Mouse (Mus musculus): Measurements from ENCODE around the gene Cacna2d4. TPM values are rescaled to one million over a fixed set of nuclear protein-coding genes. Genes with fewer than 3 reads are reported as not detected.

Cacna2d4 gene
- polyA plus RNA-seq, 1 experiment from 2014 or later = not detected

DNA sequence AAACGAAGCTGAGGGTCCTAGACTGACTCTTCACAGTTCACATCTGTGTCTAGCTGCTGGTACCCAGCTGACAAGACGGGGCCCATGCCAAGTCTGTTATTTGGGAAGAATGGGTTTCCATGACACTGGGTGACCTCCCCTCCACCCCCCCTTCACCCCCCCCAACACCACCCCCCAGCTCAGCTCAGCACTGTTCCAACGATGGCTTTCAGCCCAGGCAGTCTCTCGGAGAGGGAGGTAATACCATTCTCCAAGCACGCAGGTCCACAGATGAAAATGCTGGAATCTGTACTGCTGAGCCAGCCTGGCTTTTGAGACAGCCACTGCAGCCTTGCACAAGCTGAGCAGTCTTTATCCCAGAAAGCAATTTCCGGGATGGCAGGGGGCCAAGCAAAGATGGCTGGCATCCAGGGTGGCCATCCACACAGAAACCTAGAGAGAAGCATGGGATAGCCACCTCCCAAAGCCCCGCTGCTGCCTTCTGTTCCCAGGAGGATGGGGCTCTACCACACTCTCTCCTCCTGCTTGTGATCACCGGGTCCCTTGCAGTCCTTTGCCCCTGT, 1.2 kb downstream of the Cacna2d4 start:
- no peak overlapping the region for H3K9ac ChIP-seq (replicated peaks; ENCODE audit: low read length)
- no peaks in the 10 kb centered on the region for H3K27me3 ChIP-seq (ENCODE audit: insufficient read depth, low read length)
- H3K36me3 ChIP-seq (ENCODE audit: insufficient read depth, low read length) = no peaks in the 10 kb centered on the region
- H3K9me3 ChIP-seq (ENCODE audit: low read length) = no peaks in the 10 kb centered on the region
- no peak overlapping the region for H3K27ac ChIP-seq (ENCODE audit: low read length)
- H3K4me3 ChIP-seq (ENCODE audit: low read length) = no peak overlapping the region
- peaks cover 6% of the 10 kb centered on the region; the same call in 1 of the 2 replicates for H3K4me1 ChIP-seq (ENCODE audit: insufficient read depth, low read length)
- no peak overlapping the region for H3K4me2 ChIP-seq (replicated peaks; ENCODE audit: low read depth, low read length)
- ATAC-seq (ENCODE audit: low FRiP score, low TSS enrichment) = no peak
- 65% methylated on average over 8 of the region's 8 CpGs for WGBS

DNA sequence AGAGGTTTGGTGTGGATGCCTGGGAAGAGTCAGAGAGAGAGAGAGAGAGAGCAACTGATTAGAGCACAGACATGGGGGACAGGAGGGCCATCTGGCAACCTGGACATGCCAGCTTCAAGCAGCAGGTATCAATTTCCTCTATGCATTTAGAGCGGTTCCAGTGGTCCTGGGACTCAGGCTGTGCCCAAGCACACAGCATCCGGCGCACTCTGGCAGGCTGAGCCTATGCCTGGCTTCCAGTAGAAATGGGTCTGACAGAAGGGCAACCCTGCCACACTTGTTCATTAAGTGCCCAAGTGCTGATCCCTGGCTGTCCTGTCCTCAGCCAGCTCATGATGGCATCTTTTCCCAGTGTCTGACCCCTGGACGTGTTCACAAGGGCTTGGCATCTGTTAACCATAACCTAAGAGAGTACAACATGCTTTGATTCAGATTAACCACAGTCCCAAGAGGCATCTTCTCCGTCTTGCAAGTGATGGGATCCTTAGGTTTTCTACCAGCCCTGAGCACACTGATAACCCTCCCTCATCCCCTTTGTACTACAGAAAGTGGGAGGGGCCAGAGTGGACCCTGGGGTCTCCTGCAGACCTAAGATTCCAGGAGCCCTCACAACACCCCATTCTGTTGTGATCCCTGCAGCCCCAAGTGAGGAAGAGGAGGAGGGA, 3.1 kb downstream of the Cacna2d4 start:
- Histone ChIP-seq H3K4me2 (replicated peaks; ENCODE audit: low read depth, low read length) (no peak overlapping the region), H3K36me3 (ENCODE audit: insufficient read depth, low read length) (no peaks in the 10 kb centered on the region), H3K27ac (ENCODE audit: low read length) (no peak overlapping the region), H3K4me1 (ENCODE audit: insufficient read depth, low read length) (peaks cover 6% of the 10 kb centered on the region; the same call in 1 of the 2 replicates), H3K9me3 (ENCODE audit: low read length) (no peaks in the 10 kb centered on the region), H3K27me3 (ENCODE audit: insufficient read depth, low read length) (no peaks in the 10 kb centered on the region), H3K9ac (replicated peaks; ENCODE audit: low read length) (no peak overlapping the region), H3K4me3 (ENCODE audit: low read length) (no peak overlapping the region)
- 79% methylated on average over 5 of the region's 5 CpGs for WGBS
- ATAC-seq (ENCODE audit: low FRiP score, low TSS enrichment) = no peak

DNA sequence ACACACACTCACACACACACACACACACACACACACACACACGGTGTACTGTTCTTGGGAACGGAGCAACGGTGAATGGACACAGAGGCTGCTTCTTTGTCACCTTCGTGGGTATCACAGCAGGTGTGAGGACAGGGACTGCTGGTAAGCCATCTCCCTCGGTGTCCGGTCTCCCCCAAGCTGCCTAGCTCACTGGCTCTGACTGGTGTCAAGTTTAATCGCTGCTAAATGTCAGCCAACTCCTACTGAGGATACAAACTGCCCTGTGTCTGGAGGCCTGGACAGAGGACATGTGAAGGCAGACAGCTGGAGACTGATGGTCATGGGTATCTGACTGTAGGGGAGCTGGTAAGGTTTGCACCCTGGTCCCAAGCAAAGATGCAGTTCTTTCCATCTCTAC, 3.9 kb downstream of the Cacna2d4 start:
- Histone ChIP-seq H3K9ac (replicated peaks; ENCODE audit: low read length) (no peak overlapping the region), H3K4me2 (replicated peaks; ENCODE audit: low read depth, low read length) (no peak overlapping the region), H3K4me1 (ENCODE audit: insufficient read depth, low read length) (peaks cover 6% of the 10 kb centered on the region; the same call in 1 of the 2 replicates), H3K27me3 (ENCODE audit: insufficient read depth, low read length) (no peaks in the 10 kb centered on the region), H3K36me3 (ENCODE audit: insufficient read depth, low read length) (no peaks in the 10 kb centered on the region), H3K4me3 (ENCODE audit: low read length) (no peak overlapping the region), H3K27ac (ENCODE audit: low read length) (no peak overlapping the region), H3K9me3 (ENCODE audit: low read length) (no peaks in the 10 kb centered on the region)
- WGBS = 44% methylated on average over 7 of the region's 7 CpGs
- no peak for ATAC-seq (ENCODE audit: low FRiP score, low TSS enrichment)

GRCm38 (mm10) chr6:119240871-119241705, 4.8 kb downstream of the Cacna2d4 start:
- Histone ChIP-seq H3K4me2 (replicated peaks; ENCODE audit: low read depth, low read length) (no peak overlapping the region), H3K27ac (ENCODE audit: low read length) (no peak overlapping the region), H3K4me1 (ENCODE audit: insufficient read depth, low read length) (peaks cover 6% of the 10 kb centered on the region; the same call in 1 of the 2 replicates), H3K36me3 (ENCODE audit: insufficient read depth, low read length) (no peaks in the 10 kb centered on the region), H3K27me3 (ENCODE audit: insufficient read depth, low read length) (no peaks in the 10 kb centered on the region), H3K9ac (replicated peaks; ENCODE audit: low read length) (no peak overlapping the region), H3K4me3 (ENCODE audit: low read length) (no peak overlapping the region), H3K9me3 (ENCODE audit: low read length) (peaks cover 4% of the 10 kb centered on the region)
- ATAC-seq (ENCODE audit: low FRiP score, low TSS enrichment) = no peak
- 43% methylated on average over 21 of the region's 21 CpGs for WGBS

DNA sequence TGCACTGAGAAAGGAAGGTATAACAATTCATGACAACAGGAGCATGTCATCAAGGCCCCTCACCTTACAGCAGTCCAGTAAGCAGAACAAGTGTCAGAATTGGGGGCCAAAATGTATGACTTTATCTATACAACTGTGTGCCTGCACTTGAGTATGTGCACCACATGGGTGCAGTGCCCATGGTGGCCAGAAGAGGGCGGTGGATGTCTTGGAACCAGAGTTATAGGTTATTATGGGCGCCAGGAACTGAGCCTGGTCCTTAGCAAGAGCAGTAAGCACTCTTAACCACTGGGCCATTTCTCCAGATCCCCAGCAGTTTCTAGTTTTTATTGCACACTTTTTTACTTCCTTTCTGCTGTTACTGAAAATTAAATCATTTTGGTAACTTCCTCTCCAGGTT, 9.8 kb downstream of the Cacna2d4 start:
- no peak overlapping the region for H3K27ac ChIP-seq (ENCODE audit: low read length)
- no peak for ATAC-seq (ENCODE audit: low FRiP score, low TSS enrichment)
- peaks cover 11% of the 10 kb centered on the region for H3K9me3 ChIP-seq (ENCODE audit: low read length)
- H3K4me1 ChIP-seq (ENCODE audit: insufficient read depth, low read length) = peaks cover 4% of the 10 kb centered on the region; the same call in 1 of the 2 replicates
- no peaks in the 10 kb centered on the region for H3K27me3 ChIP-seq (ENCODE audit: insufficient read depth, low read length)
- H3K9ac ChIP-seq (replicated peaks; ENCODE audit: low read length) = no peak overlapping the region
- WGBS = 42% methylated on average over 2 of the region's 2 CpGs
- H3K4me3 ChIP-seq (ENCODE audit: low read length) = no peak overlapping the region
- no peaks in the 10 kb centered on the region for H3K36me3 ChIP-seq (ENCODE audit: insufficient read depth, low read length)
- no peak overlapping the region for H3K4me2 ChIP-seq (replicated peaks; ENCODE audit: low read depth, low read length)

- no peaks in the 10 kb centered on the region for H3K36me3 ChIP-seq (ENCODE audit: insufficient read depth, low read length)
- H3K4me1 ChIP-seq (ENCODE audit: insufficient read depth, low read length) = no peaks in the 10 kb centered on the region
- no peak for ATAC-seq (ENCODE audit: low FRiP score, low TSS enrichment)
- H3K4me3 ChIP-seq (ENCODE audit: low read length) = no peak overlapping the region
- H3K4me2 ChIP-seq (replicated peaks; ENCODE audit: low read depth, low read length) = no peak overlapping the region
- no peak overlapping the region for H3K27ac ChIP-seq (ENCODE audit: low read length)
- no peaks in the 10 kb centered on the region for H3K27me3 ChIP-seq (ENCODE audit: insufficient read depth, low read length)
- peaks cover 11% of the 10 kb centered on the region for H3K9me3 ChIP-seq (ENCODE audit: low read length)
- WGBS = 75% methylated on average over 3 of the region's 3 CpGs
- no peak overlapping the region for H3K9ac ChIP-seq (replicated peaks; ENCODE audit: low read length)
These were observed 12.3 kb downstream of the Cacna2d4 start for GRCm38 (mm10) chr6:119248578-119248977.

DNA sequence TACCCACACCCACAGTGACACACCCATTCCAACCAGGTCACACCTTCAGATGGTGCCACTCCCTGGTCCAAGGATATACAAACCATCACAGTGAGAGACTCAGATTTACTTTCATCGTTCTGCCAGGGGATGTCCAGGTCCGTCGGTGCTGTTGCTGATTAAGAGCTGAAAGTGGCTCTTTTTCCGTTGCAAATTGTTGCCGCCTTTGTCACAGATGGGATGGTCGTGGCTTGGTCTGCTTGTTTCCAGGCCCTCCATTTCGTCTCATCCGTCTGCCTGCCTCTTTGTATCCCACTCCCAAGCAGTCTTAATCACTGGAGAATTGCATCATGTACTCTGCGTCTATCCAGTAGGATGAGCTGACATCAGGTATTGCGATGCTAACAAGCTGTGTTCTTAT, 13.4 kb downstream of the Cacna2d4 start:
- ATAC-seq (ENCODE audit: low FRiP score, low TSS enrichment) = no peak

GRCm38 (mm10) chr6:119251704-119252103, 15.4 kb downstream of the Cacna2d4 start:
- Histone ChIP-seq H3K4me2 (replicated peaks; ENCODE audit: low read depth, low read length) (no peak overlapping the region), H3K36me3 (ENCODE audit: insufficient read depth, low read length) (no peaks in the 10 kb centered on the region), H3K4me3 (ENCODE audit: low read length) (no peak overlapping the region), H3K9me3 (ENCODE audit: low read length) (peaks cover under 1% of the 10 kb centered on the region; the same call in 1 of the 2 replicates), H3K27ac (ENCODE audit: low read length) (no peak overlapping the region), H3K4me1 (ENCODE audit: insufficient read depth, low read length) (no peaks in the 10 kb centered on the region), H3K27me3 (ENCODE audit: insufficient read depth, low read length) (no peaks in the 10 kb centered on the region), H3K9ac (replicated peaks; ENCODE audit: low read length) (no peak overlapping the region)
- no peak for ATAC-seq (ENCODE audit: low FRiP score, low TSS enrichment)
- 65% methylated on average over 4 of the region's 4 CpGs for WGBS

More for the DNA sequence above, 13.4 kb downstream of the Cacna2d4 start:
- 87% methylated on average over 10 of the region's 10 CpGs for WGBS
- no peak overlapping the region for H3K9ac ChIP-seq (replicated peaks; ENCODE audit: low read length)
- H3K36me3 ChIP-seq (ENCODE audit: insufficient read depth, low read length) = no peaks in the 10 kb centered on the region
- H3K4me1 ChIP-seq (ENCODE audit: insufficient read depth, low read length) = no peaks in the 10 kb centered on the region
- no peak overlapping the region for H3K27ac ChIP-seq (ENCODE audit: low read length)
- no peaks in the 10 kb centered on the region for H3K27me3 ChIP-seq (ENCODE audit: insufficient read depth, low read length)
- no peak overlapping the region for H3K4me3 ChIP-seq (ENCODE audit: low read length)
- H3K9me3 ChIP-seq (ENCODE audit: low read length) = peaks cover 11% of the 10 kb centered on the region
- no peak overlapping the region for H3K4me2 ChIP-seq (replicated peaks; ENCODE audit: low read depth, low read length)

DNA sequence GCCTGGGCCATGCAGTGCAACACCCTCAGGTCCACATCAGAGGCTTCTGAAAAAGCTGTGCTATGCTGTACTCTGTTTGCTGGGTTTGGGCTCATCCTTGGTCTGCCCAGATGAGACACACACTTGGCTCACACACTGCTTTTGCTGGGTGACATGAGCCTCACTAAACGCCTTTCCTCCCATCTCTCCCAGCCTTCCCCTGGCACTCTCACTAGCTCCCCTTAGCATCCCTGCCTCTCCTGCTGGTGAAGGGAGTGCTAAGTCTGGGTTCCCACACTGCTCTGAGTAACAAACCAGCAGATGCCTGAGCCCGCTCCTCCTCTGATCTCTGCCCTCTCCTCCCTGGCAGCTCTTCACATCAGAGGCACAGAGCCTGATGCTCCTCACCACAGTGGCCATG, 40.4 kb downstream of the Cacna2d4 start:
- Histone ChIP-seq H3K27me3 (ENCODE audit: insufficient read depth, low read length) (no peaks in the 10 kb centered on the region), H3K9ac (replicated peaks; ENCODE audit: low read length) (no peak overlapping the region), H3K4me1 (ENCODE audit: insufficient read depth, low read length) (no peaks in the 10 kb centered on the region), H3K27ac (ENCODE audit: low read length) (no peak overlapping the region), H3K4me3 (ENCODE audit: low read length) (no peak overlapping the region), H3K4me2 (replicated peaks; ENCODE audit: low read depth, low read length) (no peak overlapping the region), H3K36me3 (ENCODE audit: insufficient read depth, low read length) (no peaks in the 10 kb centered on the region), H3K9me3 (ENCODE audit: low read length) (no peaks in the 10 kb centered on the region)
- ATAC-seq (ENCODE audit: low FRiP score, low TSS enrichment) = no peak
- WGBS = 73% methylated on average over 2 of the region's 2 CpGs
